Mouse (Mus musculus) olfactory bulb, adult 2 months (tissue): ENCODE results near the gene Fbxl7.

Source experiments
- CTCF ChIP-seq: fragments of 200-500 bp; IDR thresholded peaks from 2 replicates; pipeline ENCODE4 v1.5.1; 2012; ENCODE audit warnings: low read depth, mild to moderate bottlenecking, low read length, moderate library complexity; ENCODE audit not compliant: insufficient read depth
- POLR2A ChIP-seq: fragments of 200-500 bp; IDR thresholded peaks from 2 replicates; pipeline ENCODE4 v1.6.1; 2012; ENCODE audit warnings: mild to moderate bottlenecking, low read depth, low read length, moderate library complexity; ENCODE audit not compliant: insufficient read depth

- TF ChIP-seq CTCF: no peak
- TF ChIP-seq POLR2A: no peak
Observed at GRCm38 (mm10) chr15:26795937-26796336, 99.4 kb downstream of the Fbxl7 start.
